Mouse (Mus musculus): ENCODE measurements around the gene Syne3. TPM values are rescaled to one million over a fixed set of nuclear protein-coding genes. Genes with fewer than 3 reads are reported as not detected.

Syne3 gene
- polyA plus RNA-seq, 1 experiment = 16.4 TPM

DNA sequence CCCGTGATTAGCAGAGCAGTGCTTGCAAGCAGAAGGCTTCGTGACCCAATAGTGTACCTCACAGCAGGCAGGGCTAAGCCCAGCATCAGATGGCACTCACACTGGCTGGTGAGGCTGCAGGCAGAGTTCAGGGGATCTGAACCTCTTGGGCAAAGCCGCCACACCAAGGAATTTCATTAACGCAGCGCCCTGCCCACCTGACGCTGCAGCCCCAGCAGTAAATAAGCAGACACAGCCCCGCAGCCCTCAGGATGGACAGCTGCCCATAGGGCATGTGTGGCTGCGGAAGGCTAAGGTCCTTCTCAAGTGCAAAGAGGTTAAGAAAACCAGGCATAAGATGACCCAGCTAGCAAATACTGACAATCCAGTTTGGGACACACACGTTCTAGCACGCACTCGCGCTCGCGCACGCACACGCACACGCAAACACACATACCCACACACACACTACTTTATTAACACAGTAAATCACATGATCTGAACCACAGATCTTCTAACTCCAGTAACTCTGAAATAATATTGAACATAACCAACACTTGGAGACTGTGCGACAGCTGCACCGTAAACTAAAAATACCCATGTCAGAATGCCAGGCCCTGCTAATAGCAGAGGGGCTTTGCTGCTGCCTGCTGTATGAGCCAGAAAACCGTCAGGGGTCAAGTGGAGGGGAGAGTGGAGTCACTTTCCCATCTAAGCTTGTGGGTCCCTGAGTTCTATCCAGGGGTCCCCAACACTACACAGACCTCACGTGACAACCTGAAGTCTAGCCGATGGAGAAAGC, 30.5 kb downstream of the Syne3 start:
- 96% methylated on average over 22 of the region's 22 CpGs for WGBS
- H3K27me3 ChIP-seq (ENCODE audit: control insufficient read depth, insufficient read depth, low read length) = no peaks in the 10 kb centered on the region
- DNase-seq = no peak
- no peaks in the 10 kb centered on the region for H3K4me1 ChIP-seq (replicated peaks; ENCODE audit: control insufficient read depth, insufficient read depth, low read length)
- H3K36me3 ChIP-seq (ENCODE audit: control insufficient read depth, insufficient read depth, low read length) = peaks cover 14% of the 10 kb centered on the region
- H3K4me3 ChIP-seq (ENCODE audit: control insufficient read depth, insufficient read depth, low read length) = no peak overlapping the region
- no peak overlapping the region for H3K27ac ChIP-seq (ENCODE audit: control insufficient read depth, insufficient read depth, low read length)
- TF ChIP-seq POLR2A (IDR thresholded peaks at IDR 0.05; ENCODE audit: control insufficient read depth, extremely low read depth, insufficient read depth, low read length, poor library complexity) = no peak
- no peak for TF ChIP-seq CTCF (IDR thresholded peaks at IDR 0.05; ENCODE audit: borderline replicate concordance, control insufficient read depth, extremely low read depth, insufficient read depth, low read length, poor library complexity)

DNA sequence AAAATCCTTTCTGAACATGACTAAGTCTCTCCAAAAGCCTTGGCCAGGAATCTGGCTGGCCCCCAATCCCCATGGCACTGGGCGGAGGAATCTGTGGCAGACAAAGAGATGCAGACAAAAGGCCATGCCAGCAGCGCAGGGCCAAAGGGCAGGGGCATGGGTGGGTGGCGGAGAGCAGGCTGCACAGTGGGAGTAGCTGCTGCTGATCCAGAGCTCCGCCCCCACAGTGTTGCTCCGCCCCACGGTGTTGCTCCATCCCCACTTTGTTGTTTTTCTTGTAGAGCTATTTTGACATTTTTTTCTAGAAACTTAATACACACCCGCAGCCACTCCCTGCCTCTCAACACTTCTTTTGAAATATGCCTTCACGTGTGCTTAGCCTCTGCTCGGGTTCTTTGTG, 31.2 kb downstream of the Syne3 start:
- H3K27ac ChIP-seq (ENCODE audit: control insufficient read depth, insufficient read depth, low read length) = no peak overlapping the region
- no peak for DNase-seq
- no peaks in the 10 kb centered on the region for H3K4me1 ChIP-seq (replicated peaks; ENCODE audit: control insufficient read depth, insufficient read depth, low read length)
- H3K4me3 ChIP-seq (ENCODE audit: control insufficient read depth, insufficient read depth, low read length) = no peak overlapping the region
- WGBS = 95% methylated on average over 9 of the region's 9 CpGs
- no peaks in the 10 kb centered on the region for H3K27me3 ChIP-seq (ENCODE audit: control insufficient read depth, insufficient read depth, low read length)
- H3K36me3 ChIP-seq (ENCODE audit: control insufficient read depth, insufficient read depth, low read length) = peaks cover 14% of the 10 kb centered on the region
- TF ChIP-seq CTCF (IDR thresholded peaks at IDR 0.05; ENCODE audit: borderline replicate concordance, control insufficient read depth, extremely low read depth, insufficient read depth, low read length, poor library complexity) (no peak), POLR2A (IDR thresholded peaks at IDR 0.05; ENCODE audit: control insufficient read depth, extremely low read depth, insufficient read depth, low read length, poor library complexity) (no peak)

GRCm38 (mm10) chr12:104976903-104977302, 32.7 kb downstream of the Syne3 start:
- no peak for DNase-seq
- Histone ChIP-seq H3K27me3 (ENCODE audit: control insufficient read depth, insufficient read depth, low read length) (no peaks in the 10 kb centered on the region), H3K4me1 (replicated peaks; ENCODE audit: control insufficient read depth, insufficient read depth, low read length) (no peaks in the 10 kb centered on the region), H3K27ac (ENCODE audit: control insufficient read depth, insufficient read depth, low read length) (no peak overlapping the region), H3K36me3 (ENCODE audit: control insufficient read depth, insufficient read depth, low read length) (peaks cover 21% of the 10 kb centered on the region), H3K4me3 (ENCODE audit: control insufficient read depth, insufficient read depth, low read length) (no peak overlapping the region)
- whole genome bisulfite sequencing = 91% methylated on average over 7 of the region's 7 CpGs
- TF ChIP-seq CTCF (IDR thresholded peaks at IDR 0.05; ENCODE audit: borderline replicate concordance, control insufficient read depth, extremely low read depth, insufficient read depth, low read length, poor library complexity) (no peak), POLR2A (IDR thresholded peaks at IDR 0.05; ENCODE audit: control insufficient read depth, extremely low read depth, insufficient read depth, low read length, poor library complexity) (no peak)

GRCm38 (mm10) chr12:104976331-104976817, 33.2 kb downstream of the Syne3 start:
- no peak overlapping the region for H3K27ac ChIP-seq (ENCODE audit: control insufficient read depth, insufficient read depth, low read length)
- TF ChIP-seq POLR2A (IDR thresholded peaks at IDR 0.05; ENCODE audit: control insufficient read depth, extremely low read depth, insufficient read depth, low read length, poor library complexity) (no peak), CTCF (IDR thresholded peaks at IDR 0.05; ENCODE audit: borderline replicate concordance, control insufficient read depth, extremely low read depth, insufficient read depth, low read length, poor library complexity) (no peak)
- no peak for DNase-seq

DNA sequence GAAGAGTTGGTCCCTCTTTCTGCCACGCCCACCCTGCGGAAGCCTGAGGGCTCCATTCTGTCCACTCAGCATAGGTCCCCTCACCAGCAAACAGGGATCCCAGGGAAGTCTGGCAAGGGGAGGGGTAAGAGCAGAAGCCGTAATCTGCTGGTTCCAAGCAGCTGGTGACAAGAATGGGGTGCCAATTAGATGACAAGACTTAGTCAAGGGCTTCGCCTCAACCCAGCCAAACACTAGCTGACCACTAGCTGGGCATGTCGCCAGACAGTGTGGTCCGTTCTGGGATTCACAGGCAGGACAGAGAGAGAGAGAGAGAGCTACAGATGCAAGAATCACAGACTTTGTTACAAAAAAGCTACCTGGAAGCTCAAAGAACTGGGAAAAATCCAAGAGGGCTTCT, 36.7 kb downstream of the Syne3 start:
- WGBS = 98% methylated on average over 6 of the region's 6 CpGs
- no peaks in the 10 kb centered on the region for H3K27me3 ChIP-seq (ENCODE audit: control insufficient read depth, insufficient read depth, low read length)
- no peak overlapping the region for H3K27ac ChIP-seq (ENCODE audit: control insufficient read depth, insufficient read depth, low read length)
- H3K4me1 ChIP-seq (replicated peaks; ENCODE audit: control insufficient read depth, insufficient read depth, low read length) = no peaks in the 10 kb centered on the region
- no peak overlapping the region for H3K4me3 ChIP-seq (ENCODE audit: control insufficient read depth, insufficient read depth, low read length)
- H3K36me3 ChIP-seq (ENCODE audit: control insufficient read depth, insufficient read depth, low read length) = peaks cover 26% of the 10 kb centered on the region
- no peak for DNase-seq
- TF ChIP-seq POLR2A (IDR thresholded peaks at IDR 0.05; ENCODE audit: control insufficient read depth, extremely low read depth, insufficient read depth, low read length, poor library complexity) = no peak
- TF ChIP-seq CTCF (IDR thresholded peaks at IDR 0.05; ENCODE audit: borderline replicate concordance, control insufficient read depth, extremely low read depth, insufficient read depth, low read length, poor library complexity) = no peak

More at GRCm38 (mm10) chr12:104976331-104976817, 33.2 kb downstream of the Syne3 start:
- H3K36me3 ChIP-seq (ENCODE audit: control insufficient read depth, insufficient read depth, low read length) = peaks cover 21% of the 10 kb centered on the region
- 94% methylated on average over 8 of the region's 8 CpGs for WGBS
- no peaks in the 10 kb centered on the region for H3K4me1 ChIP-seq (replicated peaks; ENCODE audit: control insufficient read depth, insufficient read depth, low read length)
- H3K27me3 ChIP-seq (ENCODE audit: control insufficient read depth, insufficient read depth, low read length) = no peaks in the 10 kb centered on the region
- H3K4me3 ChIP-seq (ENCODE audit: control insufficient read depth, insufficient read depth, low read length) = no peak overlapping the region

DNA sequence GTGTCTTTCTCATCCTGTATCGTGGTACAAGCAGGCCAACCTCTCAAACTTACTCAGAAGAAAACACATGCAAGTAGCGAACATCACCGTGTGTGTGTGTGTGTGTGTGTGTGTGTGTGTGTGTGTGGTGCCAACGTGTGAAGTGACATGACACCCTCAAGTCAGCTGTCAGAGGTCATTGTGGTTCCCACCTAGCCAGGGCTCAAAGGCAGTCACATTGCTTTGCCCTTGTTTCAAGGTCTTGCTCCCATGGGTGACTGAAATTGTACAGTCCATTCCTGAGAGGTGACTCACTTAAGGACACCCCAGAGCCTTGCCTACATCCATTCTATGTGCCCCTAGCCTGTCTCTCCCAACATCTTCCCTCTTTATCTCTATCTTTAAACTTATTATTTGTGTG, 40.0 kb downstream of the Syne3 start:
- peaks cover 16% of the 10 kb centered on the region for H3K36me3 ChIP-seq (ENCODE audit: control insufficient read depth, insufficient read depth, low read length)
- no peak for DNase-seq
- no peak for TF ChIP-seq CTCF (IDR thresholded peaks at IDR 0.05; ENCODE audit: borderline replicate concordance, control insufficient read depth, extremely low read depth, insufficient read depth, low read length, poor library complexity)
- TF ChIP-seq POLR2A (IDR thresholded peaks at IDR 0.05; ENCODE audit: control insufficient read depth, extremely low read depth, insufficient read depth, low read length, poor library complexity) = no peak
- no peak overlapping the region for H3K27ac ChIP-seq (ENCODE audit: control insufficient read depth, insufficient read depth, low read length)
- no peaks in the 10 kb centered on the region for H3K27me3 ChIP-seq (ENCODE audit: control insufficient read depth, insufficient read depth, low read length)
- H3K4me1 ChIP-seq (replicated peaks; ENCODE audit: control insufficient read depth, insufficient read depth, low read length) = no peaks in the 10 kb centered on the region
- H3K4me3 ChIP-seq (ENCODE audit: control insufficient read depth, insufficient read depth, low read length) = no peak overlapping the region
- WGBS = 96% methylated on average over 4 of the region's 4 CpGs

Data from thymus, adult 2 months (tissue).